Mouse (Mus musculus): ENCODE data around the gene Naa16. TPM values are rescaled to one million over a fixed set of nuclear protein-coding genes. Genes with fewer than 3 reads are reported as not detected.

Naa16 gene
- polyA plus RNA-seq, 1 experiment from 2014 or later: 40.7 TPM

DNA sequence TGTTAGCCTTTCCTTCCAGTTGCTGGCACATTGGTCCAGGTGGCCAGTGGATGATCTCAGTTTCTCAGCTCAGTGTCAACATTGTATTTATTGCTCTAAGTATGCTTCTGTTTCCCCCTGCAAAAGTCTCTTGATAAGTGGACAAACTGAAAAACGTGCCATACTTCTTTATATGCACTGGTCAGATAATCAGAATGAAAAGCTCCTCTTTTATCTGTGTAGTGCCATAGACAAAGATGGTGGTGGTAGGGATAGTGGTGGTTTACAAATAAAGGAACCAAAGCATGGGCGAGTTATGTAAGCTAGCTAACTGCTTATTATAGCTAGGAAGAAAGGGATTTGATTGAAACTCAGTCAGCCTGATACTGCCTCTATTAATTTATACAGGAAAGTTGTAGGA lies 17.1 kb upstream of the Naa16 start:
- H3K27ac ChIP-seq (ENCODE audit: low read depth): no peak overlapping the region
- no peak overlapping the region for H3K4me3 ChIP-seq (ENCODE audit: low read depth, low read length)
- ATAC-seq (replicated peaks; ENCODE audit: low FRiP score, low TSS enrichment, low read depth) (no peak), DNase-seq (ENCODE audit: low spot score) (no peak)
- no peak overlapping the region for H3K9ac ChIP-seq (ENCODE audit: low read length)
- no peak overlapping the region for H3K4me2 ChIP-seq (ENCODE audit: low read length)
- WGBS: 72% methylated on average over 2 of the region's 2 CpGs
- H3K36me3 ChIP-seq (ENCODE audit: control insufficient read depth, insufficient read depth, low read length): peaks cover 20% of the 10 kb centered on the region
- no peaks in the 10 kb centered on the region for H3K27me3 ChIP-seq (replicated peaks; ENCODE audit: control insufficient read depth, insufficient read depth, low read length)
- H3K9me3 ChIP-seq (ENCODE audit: control insufficient read depth, low read length): no peaks in the 10 kb centered on the region
- H3K4me1 ChIP-seq (replicated peaks; ENCODE audit: control insufficient read depth, insufficient read depth, low read length): no peaks in the 10 kb centered on the region

DNA sequence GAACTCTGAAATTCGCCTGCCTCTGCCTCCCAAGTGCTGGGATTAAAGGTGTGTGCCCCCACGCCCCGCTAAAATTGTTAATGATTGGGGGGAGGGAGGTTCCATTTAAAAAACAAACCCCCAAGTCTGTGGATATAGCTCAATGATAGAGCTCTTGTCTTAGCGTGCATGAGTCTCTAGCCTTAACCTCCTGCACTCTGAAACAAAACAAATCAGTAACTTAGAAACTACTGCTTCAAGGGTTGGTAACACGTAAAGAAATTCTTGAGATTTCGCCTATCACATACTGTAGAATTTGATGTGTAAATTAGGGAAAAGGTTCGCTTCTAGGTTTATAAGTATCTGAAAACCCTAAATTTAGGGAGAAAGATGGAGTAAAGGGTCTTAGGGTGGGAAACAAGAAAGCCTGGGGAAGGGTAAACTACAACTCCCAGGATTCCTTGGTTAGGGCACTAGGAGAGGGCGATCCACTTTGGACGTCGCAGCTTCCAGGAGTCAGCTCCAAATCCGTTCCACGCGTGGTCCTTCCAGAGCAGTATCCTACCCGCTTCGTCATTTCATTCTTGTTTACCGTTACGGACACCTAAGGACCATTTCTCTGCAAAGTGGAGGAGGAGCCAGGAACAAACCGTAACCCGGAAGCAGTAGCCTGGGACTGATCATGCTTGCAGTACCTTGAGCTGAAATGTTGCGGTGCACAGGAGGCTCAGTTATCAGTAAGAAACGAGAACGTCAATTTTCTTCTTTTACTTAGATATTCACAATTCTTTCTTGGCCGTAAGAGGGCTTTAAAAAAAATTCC lies 6.9 kb upstream of the Naa16 start, which contains the start of gene Mtrf1:
Gene Mtrf1, plus strand, starts transcription at position 452 of the 802 bp plus-strand sequence.
- Histone ChIP-seq H3K27ac (ENCODE audit: low read depth) (peak within 1 kb of the TSS; percentile 82), H3K4me2 (ENCODE audit: low read length) (peak within 1 kb of the TSS; percentile 48), H3K4me1 (replicated peaks; ENCODE audit: control insufficient read depth, insufficient read depth, low read length) (no peaks in the 10 kb centered on the region), H3K27me3 (replicated peaks; ENCODE audit: control insufficient read depth, insufficient read depth, low read length) (no peaks in the 10 kb centered on the region), H3K9me3 (ENCODE audit: control insufficient read depth, low read length) (no peaks in the 10 kb centered on the region), H3K9ac (ENCODE audit: low read length) (peak within 1 kb of the TSS; percentile 58), H3K36me3 (ENCODE audit: control insufficient read depth, insufficient read depth, low read length) (peaks cover 12% of the 10 kb centered on the region), H3K4me3 (ENCODE audit: low read depth, low read length) (peak within 1 kb of the TSS; percentile 72)
- DNase-seq (ENCODE audit: low spot score) (peak; percentile 89), ATAC-seq (replicated peaks; ENCODE audit: low FRiP score, low TSS enrichment, low read depth) (peak; percentile 90)
- WGBS: 18% methylated on average over 23 of the region's 23 CpGs

GRCm38 (mm10) chr14:79394564-79394963 lies 4.0 kb upstream of the Naa16 start:
- DNase-seq (ENCODE audit: low spot score) (peak; percentile 65), ATAC-seq (replicated peaks; ENCODE audit: low FRiP score, low TSS enrichment, low read depth) (no peak)
- H3K27me3 ChIP-seq (replicated peaks; ENCODE audit: control insufficient read depth, insufficient read depth, low read length): no peaks in the 10 kb centered on the region
- no peak overlapping the region for H3K9ac ChIP-seq (ENCODE audit: low read length)
- no peaks in the 10 kb centered on the region for H3K36me3 ChIP-seq (ENCODE audit: control insufficient read depth, insufficient read depth, low read length)
- H3K4me2 ChIP-seq (ENCODE audit: low read length): no peak overlapping the region
- no peaks in the 10 kb centered on the region for H3K9me3 ChIP-seq (ENCODE audit: control insufficient read depth, low read length)
- H3K4me1 ChIP-seq (replicated peaks; ENCODE audit: control insufficient read depth, insufficient read depth, low read length): 0 out of 2 replicates have a peak, but pooled peaks cover 2% of the 10 kb centered on the region
- H3K27ac ChIP-seq (ENCODE audit: low read depth): no peak overlapping the region
- no peak overlapping the region for H3K4me3 ChIP-seq (ENCODE audit: low read depth, low read length)

- H3K9me3 ChIP-seq (ENCODE audit: control insufficient read depth, low read length): no peaks in the 10 kb centered on the region
- WGBS: 32% methylated on average over 1 of the region's 1 CpGs
- DNase-seq (ENCODE audit: low spot score): no peak
- H3K4me1 ChIP-seq (replicated peaks; ENCODE audit: control insufficient read depth, insufficient read depth, low read length): peaks cover 10% of the 10 kb centered on the region; the same call in 1 of the 2 replicates
- ATAC-seq (replicated peaks; ENCODE audit: low FRiP score, low TSS enrichment, low read depth): no peak
- H3K9ac ChIP-seq (ENCODE audit: low read length): no peak overlapping the region
- no peak overlapping the region for H3K4me3 ChIP-seq (ENCODE audit: low read depth, low read length)
- H3K27me3 ChIP-seq (replicated peaks; ENCODE audit: control insufficient read depth, insufficient read depth, low read length): no peaks in the 10 kb centered on the region
- H3K4me2 ChIP-seq (ENCODE audit: low read length): no peak overlapping the region
- H3K36me3 ChIP-seq (ENCODE audit: control insufficient read depth, insufficient read depth, low read length): no peaks in the 10 kb centered on the region
- no peak overlapping the region for H3K27ac ChIP-seq (ENCODE audit: low read depth)
Observed at GRCm38 (mm10) chr14:79393289-79393688, 2.7 kb upstream of the Naa16 start.

GRCm38 (mm10) chr14:79389438-79390264 lies 927 bp downstream of the Naa16 start:
- peak overlapping the region; percentile 98 for H3K27ac ChIP-seq (ENCODE audit: low read depth)
- H3K9ac ChIP-seq (ENCODE audit: low read length): peak overlapping the region; percentile 83
- no peaks in the 10 kb centered on the region for H3K9me3 ChIP-seq (ENCODE audit: control insufficient read depth, low read length)
- peaks cover 10% of the 10 kb centered on the region; the same call in 1 of the 2 replicates for H3K4me1 ChIP-seq (replicated peaks; ENCODE audit: control insufficient read depth, insufficient read depth, low read length)
- WGBS: 1% methylated on average over 16 of the region's 16 CpGs
- DNase-seq (ENCODE audit: low spot score): peak; percentile 55
- H3K27me3 ChIP-seq (replicated peaks; ENCODE audit: control insufficient read depth, insufficient read depth, low read length): no peaks in the 10 kb centered on the region
- peak overlapping the region; percentile 75 for H3K4me3 ChIP-seq (ENCODE audit: low read depth, low read length)
- peak overlapping the region; percentile 55 for H3K4me2 ChIP-seq (ENCODE audit: low read length)
- H3K36me3 ChIP-seq (ENCODE audit: control insufficient read depth, insufficient read depth, low read length): peaks cover 16% of the 10 kb centered on the region
- ATAC-seq (replicated peaks; ENCODE audit: low FRiP score, low TSS enrichment, low read depth): 0 out of 2 replicates have a peak, but pooled peaks have one; percentile 1

- H3K9me3 ChIP-seq (ENCODE audit: control insufficient read depth, low read length): no peaks in the 10 kb centered on the region
- H3K9ac ChIP-seq (ENCODE audit: low read length): no peak overlapping the region
- ATAC-seq (replicated peaks; ENCODE audit: low FRiP score, low TSS enrichment, low read depth): no peak
- H3K27me3 ChIP-seq (replicated peaks; ENCODE audit: control insufficient read depth, insufficient read depth, low read length): no peaks in the 10 kb centered on the region
- peaks cover 19% of the 10 kb centered on the region for H3K36me3 ChIP-seq (ENCODE audit: control insufficient read depth, insufficient read depth, low read length)
- H3K4me2 ChIP-seq (ENCODE audit: low read length): peak overlapping the region; percentile 55; the same call in 1 of the 2 replicates
- H3K27ac ChIP-seq (ENCODE audit: low read depth): no peak overlapping the region
- peaks cover 10% of the 10 kb centered on the region; the same call in 1 of the 2 replicates for H3K4me1 ChIP-seq (replicated peaks; ENCODE audit: control insufficient read depth, insufficient read depth, low read length)
- 87% methylated on average over 3 of the region's 3 CpGs for WGBS
- DNase-seq (ENCODE audit: low spot score): no peak
- no peak overlapping the region for H3K4me3 ChIP-seq (ENCODE audit: low read depth, low read length)
Observed at GRCm38 (mm10) chr14:79388304-79388703, 2.3 kb downstream of the Naa16 start.

GRCm38 (mm10) chr14:79383120-79383519 lies 7.5 kb downstream of the Naa16 start:
- ATAC-seq (replicated peaks; ENCODE audit: low FRiP score, low TSS enrichment, low read depth) (no peak), DNase-seq (ENCODE audit: low spot score) (no peak)
- Histone ChIP-seq H3K27ac (ENCODE audit: low read depth) (no peak overlapping the region), H3K36me3 (ENCODE audit: control insufficient read depth, insufficient read depth, low read length) (peaks cover 48% of the 10 kb centered on the region), H3K9ac (ENCODE audit: low read length) (no peak overlapping the region), H3K27me3 (replicated peaks; ENCODE audit: control insufficient read depth, insufficient read depth, low read length) (no peaks in the 10 kb centered on the region), H3K9me3 (ENCODE audit: control insufficient read depth, low read length) (no peaks in the 10 kb centered on the region), H3K4me1 (replicated peaks; ENCODE audit: control insufficient read depth, insufficient read depth, low read length) (no peaks in the 10 kb centered on the region), H3K4me3 (ENCODE audit: low read depth, low read length) (no peak overlapping the region), H3K4me2 (ENCODE audit: low read length) (no peak overlapping the region)
- 90% methylated on average over 7 of the region's 7 CpGs for WGBS

- Histone ChIP-seq H3K4me1 (replicated peaks; ENCODE audit: control insufficient read depth, insufficient read depth, low read length) (no peaks in the 10 kb centered on the region), H3K4me2 (ENCODE audit: low read length) (no peak overlapping the region), H3K27ac (ENCODE audit: low read depth) (no peak overlapping the region), H3K27me3 (replicated peaks; ENCODE audit: control insufficient read depth, insufficient read depth, low read length) (no peaks in the 10 kb centered on the region), H3K9me3 (ENCODE audit: control insufficient read depth, low read length) (no peaks in the 10 kb centered on the region), H3K9ac (ENCODE audit: low read length) (no peak overlapping the region), H3K4me3 (ENCODE audit: low read depth, low read length) (no peak overlapping the region), H3K36me3 (ENCODE audit: control insufficient read depth, insufficient read depth, low read length) (peaks cover 33% of the 10 kb centered on the region)
- no peak for DNase-seq (ENCODE audit: low spot score)
- ATAC-seq (replicated peaks; ENCODE audit: low FRiP score, low TSS enrichment, low read depth): no peak
Observed at GRCm38 (mm10) chr14:79377041-79377440, 13.5 kb downstream of the Naa16 start.

All from intestine, embryonic 14.5 days (tissue).